26 mouse cellular contexts compared by ENCODE assay signal in the genomic region with DNA sequence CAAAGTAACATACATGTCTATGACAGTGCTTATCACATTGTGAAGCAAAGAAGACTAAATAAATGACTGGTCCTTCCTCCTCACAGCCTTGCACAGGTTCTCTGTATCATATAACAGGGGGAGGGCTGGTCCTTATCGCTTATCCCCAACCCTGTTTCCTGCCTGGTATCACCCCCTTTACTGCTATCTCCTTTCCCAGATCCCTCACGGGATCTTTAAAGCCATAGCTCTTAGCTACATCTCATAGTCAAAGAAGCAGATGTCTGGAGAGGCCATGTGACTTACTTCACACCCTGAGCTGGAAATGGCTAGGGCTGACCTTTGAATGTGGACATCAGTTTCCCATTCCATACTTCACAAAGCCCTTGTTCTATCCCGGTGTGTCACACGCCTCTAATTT. TPM values are rescaled to one million over a fixed set of nuclear protein-coding genes. Genes with fewer than 3 reads are reported as not detected.
A peak's percentile ranks its signal among the peaks of the same experiment; 100 is the strongest.
DNase-seq lines count a peak whose midpoint lies in the region; ATAC-seq lines count a peak whose summit lies in the region.
"Had no signal": no experiment of that assay in that cellular context is flagged by ENCODE, and none has a peak within 500 bp of the region (broad histone marks: within the 10 kb centered on the region; RNA-seq: fewer than 3 reads in every experiment).

No protein-coding gene starts in this region.

- WGBS in liver, embryonic 13.5 days (ENCODE audit: insufficient replicate concordance) = 18% methylated on average over 4 of the region's 4 CpGs

- H3K4me3 ChIP-seq in liver, embryonic 13.5 days (replicated peaks) = no peak overlapping the region
- H3K4me3 ChIP-seq: embryonic facial prominence, embryonic 10.5 days; forebrain, embryonic 13.5 days; heart, embryonic 10.5 days; hindbrain, embryonic 12.5 days had no signal

- H3K27ac ChIP-seq in liver, embryonic 13.5 days = no peak overlapping the region
- H3K27ac ChIP-seq: embryonic facial prominence, embryonic 10.5 days; forebrain, embryonic 13.5 days; heart, embryonic 10.5 days; hindbrain, embryonic 12.5 days; hindbrain, postnatal 0 days had no signal

- no peaks in the 10 kb centered on the region for H3K27me3 ChIP-seq in liver, embryonic 13.5 days
- H3K27me3 ChIP-seq: forebrain, embryonic 13.5 days; hindbrain, embryonic 12.5 days had no signal

- H3K9ac ChIP-seq in liver, embryonic 13.5 days = no peak overlapping the region
- H3K9ac ChIP-seq: forebrain, embryonic 13.5 days; forebrain, postnatal 0 days; hindbrain, embryonic 12.5 days had no signal

- H3K4me1 ChIP-seq in liver, embryonic 13.5 days (replicated peaks) = peaks cover 22% of the 10 kb centered on the region
- H3K4me1 ChIP-seq: embryonic facial prominence, embryonic 10.5 days; forebrain, embryonic 13.5 days; heart, embryonic 10.5 days; hindbrain, embryonic 12.5 days had no signal

- no peak overlapping the region; the same call in 1 of the 2 replicates for H3K4me2 ChIP-seq in liver, embryonic 13.5 days
- H3K4me2 ChIP-seq: forebrain, embryonic 13.5 days; hindbrain, embryonic 12.5 days had no signal

- peak; percentile 96 for ATAC-seq in liver, embryonic 13.5 days (ENCODE audit: low read depth)
- ATAC-seq in megakaryocyte progenitor cell, adult 5-6 weeks (replicated peaks; ENCODE audit: poor library complexity) = peak; percentile 29; the same call in 1 of the 2 replicates
- ATAC-seq in monocyte, adult 5-6 weeks (replicated peaks; ENCODE audit: insufficient number of reproducible peaks, low FRiP score, low TSS enrichment, poor library complexity, severe bottlenecking) = no peak
- ATAC-seq: forebrain, embryonic 13.5 days; forebrain, postnatal 0 days; hindbrain, postnatal 0 days had no signal

- peak; percentile 24 for DNase-seq in 416B (ENCODE audit: low read depth)
- peak; percentile 35 for DNase-seq in c-Kit-positive CD71-positive TER-119-negative erythroid progenitor cells, embryonic 14.5 days (ENCODE audit: low read depth)
- DNase-seq in liver, embryonic 13.5 days = peak; percentile 47
- no peak for DNase-seq in frontal cortex, postnatal 25 days (ENCODE audit: low spot score in 2 of 2)
- DNase-seq in MN1 (ENCODE audit: low spot score) = no peak
- DNase-seq: adrenal gland, postnatal 10 days; cerebellum, adult 2 months; cerebellum, postnatal 10 days; forebrain, postnatal 0 days; gastrocnemius, postnatal 10 days; heart, adult 18-20 months; heart, postnatal 10 days; heart, postnatal 4 days had no signal

- H3K9me3 ChIP-seq in liver, embryonic 13.5 days (replicated peaks) = no peaks in the 10 kb centered on the region
- H3K9me3 ChIP-seq: embryonic facial prominence, embryonic 10.5 days; forebrain, embryonic 13.5 days; heart, embryonic 10.5 days; hindbrain, embryonic 12.5 days had no signal

- peaks cover 9% of the 10 kb centered on the region; the same call in 1 of the 2 replicates for H3K36me3 ChIP-seq in liver, embryonic 13.5 days

RNA-seq across cellular contexts. Expression of a gene that starts 6.8 kb away (rescaled TPM):
- polyA plus RNA-seq in liver, embryonic 13.5 days (2015; fragmentation: Nextera tagmentation; extraction: Ambion mirVana) = 55.1 and 58.0 TPM in 2 replicates
- 60.6 and 62.4 TPM in 2 replicates for total RNA-seq in megakaryocyte progenitor cell, adult 5-6 weeks (2015)
- total RNA-seq in megakaryocyte progenitor cell, adult 5-6 weeks (2017) = 40.7 and 45.1 TPM in 2 replicates
- total RNA-seq in monocyte, adult 5-6 weeks (2017) = 1.7 to 2.1 TPM in 2 of 3 replicates, not detected in the other

RNA-seq across cellular contexts. Expression of a gene that starts 13.7 kb away (rescaled TPM):
- not detected in 2 replicates for polyA plus RNA-seq in liver, embryonic 13.5 days (2015; fragmentation: Nextera tagmentation; extraction: Ambion mirVana)
- not detected in 2 replicates for total RNA-seq in megakaryocyte progenitor cell, adult 5-6 weeks (2015)
- not detected in 2 replicates for total RNA-seq in megakaryocyte progenitor cell, adult 5-6 weeks (2017)
- total RNA-seq in monocyte, adult 5-6 weeks (2017) = not detected in 3 replicates
- total RNA-seq: CH12.LX; forebrain, postnatal 0 days; gastrocnemius, postnatal 10 days; gastrocnemius, postnatal 4 days; heart, adult 18-20 months; heart, postnatal 10 days; heart, postnatal 4 days; hindbrain, postnatal 0 days had no signal
- polyA plus RNA-seq: brain, embryonic 14.5 days; embryonic facial prominence, embryonic 10.5 days; forebrain, embryonic 13.5 days; heart, embryonic 10.5 days; heart, embryonic 14.5 days; hindbrain, embryonic 12.5 days; hindbrain, postnatal 0 days had no signal

RNA-seq across cellular contexts. Expression of a gene that starts 23.7 kb away (rescaled TPM):
- polyA plus RNA-seq in liver, embryonic 13.5 days (2015; fragmentation: Nextera tagmentation; extraction: Ambion mirVana) = 39.6 and 41.2 TPM in 2 replicates
- 257 and 482 TPM in 2 replicates for total RNA-seq in megakaryocyte progenitor cell, adult 5-6 weeks (2015)
- total RNA-seq in megakaryocyte progenitor cell, adult 5-6 weeks (2017) = 178 and 390 TPM in 2 replicates
- not detected in 3 replicates for total RNA-seq in monocyte, adult 5-6 weeks (2017)
- total RNA-seq: CH12.LX; forebrain, postnatal 0 days; heart, adult 18-20 months had no signal
- polyA plus RNA-seq: embryonic facial prominence, embryonic 10.5 days; heart, embryonic 10.5 days had no signal

RNA-seq across cellular contexts. Expression of a gene that starts 35.3 kb away (rescaled TPM):
- polyA plus RNA-seq in liver, embryonic 13.5 days (2015; fragmentation: Nextera tagmentation; extraction: Ambion mirVana) = not detected in 2 replicates
- not detected in 2 replicates for total RNA-seq in megakaryocyte progenitor cell, adult 5-6 weeks (2015)
- not detected in 2 replicates for total RNA-seq in megakaryocyte progenitor cell, adult 5-6 weeks (2017)
- not detected in 3 replicates for total RNA-seq in monocyte, adult 5-6 weeks (2017)
- total RNA-seq: adrenal gland, postnatal 10 days; adrenal gland, postnatal 4 days; CH12.LX; forebrain, postnatal 0 days; gastrocnemius, postnatal 10 days; gastrocnemius, postnatal 4 days; heart, adult 18-20 months; heart, postnatal 10 days; heart, postnatal 4 days; hindbrain, postnatal 0 days had no signal
- polyA plus RNA-seq: embryonic facial prominence, embryonic 10.5 days; embryonic facial prominence, embryonic 14.5 days; forebrain, embryonic 13.5 days; forebrain, postnatal 0 days; heart, embryonic 10.5 days; heart, embryonic 14.5 days; hindbrain, embryonic 12.5 days; hindbrain, postnatal 0 days had no signal

RNA-seq across cellular contexts. Expression of a gene that starts 49.6 kb away (rescaled TPM):
- polyA plus RNA-seq in liver, embryonic 13.5 days (2015; fragmentation: Nextera tagmentation; extraction: Ambion mirVana) = 16.7 and 18.8 TPM in 2 replicates
- total RNA-seq in megakaryocyte progenitor cell, adult 5-6 weeks (2015) = 28.8 and 33.8 TPM in 2 replicates
- total RNA-seq in megakaryocyte progenitor cell, adult 5-6 weeks (2017) = 46.3 and 55.2 TPM in 2 replicates
- 4.2 to 9.1 TPM (median 8.0 TPM) in 3 replicates for total RNA-seq in monocyte, adult 5-6 weeks (2017)

Comparison
In these comparisons a context has a peak if more than half of its experiments do, and no peak if none do; other contexts are left out.
1. DNase-seq: peak in 416B (single experiment), c-Kit-positive CD71-positive TER-119-negative erythroid progenitor cells, embryonic 14.5 days (single experiment) and liver, embryonic 13.5 days (single experiment); none in frontal cortex, postnatal 25 days (0 of 2) and MN1 (single experiment).
2. RNA of a gene that starts 6.8 kb away (total RNA-seq): 40.7 to 62.4 TPM in megakaryocyte progenitor cell, adult 5-6 weeks; 1.7 to 2.1 TPM in monocyte, adult 5-6 weeks; every median in the first group is over 10 times any median in the second.
3. RNA of a gene that starts 23.7 kb away (total RNA-seq): 178 to 482 TPM in megakaryocyte progenitor cell, adult 5-6 weeks; not detected in monocyte, adult 5-6 weeks; every median in the first group is over 100 times any median in the second.